Mouse (Mus musculus): ENCODE results near the gene Szt2. TPM values are rescaled to one million over a fixed set of nuclear protein-coding genes. Genes with fewer than 3 reads are reported as not detected.

The Szt2 gene
- total and polyA plus RNA-seq, 3 experiments = 10.1 to 15.5 (median 11.1) TPM

DNA sequence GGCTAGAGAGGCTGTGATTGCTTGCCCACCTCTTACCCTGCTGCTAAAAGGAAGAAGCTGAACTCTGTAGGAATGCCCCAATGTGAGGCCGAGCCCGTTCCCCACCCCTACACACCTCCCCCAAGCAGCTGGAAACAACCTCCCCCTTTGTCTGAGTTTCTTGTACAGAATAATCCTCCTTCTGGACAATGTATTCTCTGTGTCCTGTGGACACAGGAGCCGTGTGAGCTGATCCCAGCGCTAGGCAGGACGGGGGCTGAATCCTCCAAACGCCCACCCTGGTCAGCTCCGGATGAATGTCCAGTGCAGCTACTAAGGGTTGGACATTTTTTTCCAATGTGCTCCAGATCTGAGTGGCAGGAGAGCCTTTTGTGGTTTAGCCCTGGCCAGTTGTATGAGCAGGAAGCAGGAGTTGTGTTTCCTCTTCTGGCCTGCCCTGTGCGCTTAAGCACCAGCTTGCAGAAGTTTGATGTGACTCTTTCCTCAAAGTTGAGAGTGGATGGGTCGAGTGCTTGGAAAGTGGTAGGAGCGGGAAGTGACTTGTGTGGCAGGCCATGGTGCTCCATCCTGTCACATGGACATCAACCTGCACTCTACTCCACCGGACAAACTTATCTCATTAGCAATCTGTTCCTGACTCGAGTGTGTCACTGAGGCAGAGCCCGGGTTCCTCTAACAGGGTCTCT is 8.2 kb upstream of the Szt2 start:
- DNase-seq = no peak
- WGBS = 79% methylated on average over 13 of the region's 13 CpGs
- Histone ChIP-seq H3K27me3 (ENCODE audit: control insufficient read depth, insufficient read depth, low read length) (no peaks in the 10 kb centered on the region), H3K4me3 (no peak overlapping the region), H3K4me1 (ENCODE audit: control insufficient read depth, insufficient read depth, low read length) (no peaks in the 10 kb centered on the region), H3K27ac (no peak overlapping the region), H3K79me2 (replicated peaks; ENCODE audit: control insufficient read depth, insufficient read depth, low read length) (no peaks in the 10 kb centered on the region), H3K9ac (ENCODE audit: low read depth, low read length) (no peak overlapping the region), H3K36me3 (ENCODE audit: control insufficient read depth, insufficient read depth, low read length) (no peaks in the 10 kb centered on the region)
- TF ChIP-seq CTCF (IDR thresholded peaks at IDR 0.05) = no peak
- TF ChIP-seq POLR2A (IDR thresholded peaks at IDR 0.05; ENCODE audit: insufficient read depth, low read depth, low read length) = no peak
- TF ChIP-seq EP300 (IDR thresholded peaks at IDR 0.05; ENCODE audit: insufficient read depth, low read depth, low read length) = no peak
- intact Hi-C loops (cut with DNase I) = no loop called here

GRCm38 (mm10) chr4:118416329-118416728 is 7.3 kb upstream of the Szt2 start:
- 93% methylated on average over 5 of the region's 5 CpGs for WGBS
- H3K36me3 ChIP-seq (ENCODE audit: control insufficient read depth, insufficient read depth, low read length) = no peaks in the 10 kb centered on the region
- H3K27me3 ChIP-seq (ENCODE audit: control insufficient read depth, insufficient read depth, low read length) = no peaks in the 10 kb centered on the region

DNA sequence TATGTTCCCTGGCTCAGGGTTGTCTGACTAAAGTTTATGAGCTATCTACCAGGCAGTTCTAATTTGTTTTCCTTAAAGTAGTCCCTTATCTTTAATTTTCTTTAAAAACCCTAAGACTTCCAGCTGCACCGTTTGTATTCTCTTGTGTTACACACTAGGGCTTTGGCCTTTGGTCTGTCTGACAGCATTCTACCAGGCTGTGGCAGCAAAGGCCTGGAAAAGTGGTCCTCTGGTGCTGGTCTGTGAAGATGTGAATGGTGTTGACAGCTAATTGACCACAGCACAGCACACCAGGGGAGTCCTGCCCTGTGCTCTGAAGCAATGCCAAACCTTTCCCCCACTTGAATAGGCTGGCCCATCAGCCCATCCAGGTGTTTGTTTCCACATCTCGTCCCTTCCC is 6.7 kb upstream of the Szt2 start:
- H3K79me2 ChIP-seq (replicated peaks; ENCODE audit: control insufficient read depth, insufficient read depth, low read length) = no peaks in the 10 kb centered on the region
- no peak overlapping the region for H3K27ac ChIP-seq
- H3K27me3 ChIP-seq (ENCODE audit: control insufficient read depth, insufficient read depth, low read length) = no peaks in the 10 kb centered on the region
- no peaks in the 10 kb centered on the region for H3K4me1 ChIP-seq (ENCODE audit: control insufficient read depth, insufficient read depth, low read length)
- H3K9ac ChIP-seq (ENCODE audit: low read depth, low read length) = no peak overlapping the region
- no peak for TF ChIP-seq EP300 (IDR thresholded peaks at IDR 0.05; ENCODE audit: insufficient read depth, low read depth, low read length)
- TF ChIP-seq CTCF (IDR thresholded peaks at IDR 0.05) = peak; percentile 28
- DNase-seq = no peak
- no peak overlapping the region for H3K4me3 ChIP-seq
- WGBS = 72% methylated on average over 2 of the region's 2 CpGs
- H3K36me3 ChIP-seq (ENCODE audit: control insufficient read depth, insufficient read depth, low read length) = no peaks in the 10 kb centered on the region
- intact Hi-C loops (cut with DNase I) = no loop called here

More at GRCm38 (mm10) chr4:118416329-118416728, 7.3 kb upstream of the Szt2 start:
- intact Hi-C loops (cut with DNase I) = no loop called here
- no peak overlapping the region for H3K4me3 ChIP-seq
- H3K27ac ChIP-seq = no peak overlapping the region
- H3K79me2 ChIP-seq (replicated peaks; ENCODE audit: control insufficient read depth, insufficient read depth, low read length) = no peaks in the 10 kb centered on the region
- no peak for TF ChIP-seq POLR2A (IDR thresholded peaks at IDR 0.05; ENCODE audit: insufficient read depth, low read depth, low read length)
- TF ChIP-seq EP300 (IDR thresholded peaks at IDR 0.05; ENCODE audit: insufficient read depth, low read depth, low read length) = no peak
- TF ChIP-seq CTCF (IDR thresholded peaks at IDR 0.05) = no peak
- H3K4me1 ChIP-seq (ENCODE audit: control insufficient read depth, insufficient read depth, low read length) = no peaks in the 10 kb centered on the region
- DNase-seq = no peak
- no peak overlapping the region for H3K9ac ChIP-seq (ENCODE audit: low read depth, low read length)

DNA sequence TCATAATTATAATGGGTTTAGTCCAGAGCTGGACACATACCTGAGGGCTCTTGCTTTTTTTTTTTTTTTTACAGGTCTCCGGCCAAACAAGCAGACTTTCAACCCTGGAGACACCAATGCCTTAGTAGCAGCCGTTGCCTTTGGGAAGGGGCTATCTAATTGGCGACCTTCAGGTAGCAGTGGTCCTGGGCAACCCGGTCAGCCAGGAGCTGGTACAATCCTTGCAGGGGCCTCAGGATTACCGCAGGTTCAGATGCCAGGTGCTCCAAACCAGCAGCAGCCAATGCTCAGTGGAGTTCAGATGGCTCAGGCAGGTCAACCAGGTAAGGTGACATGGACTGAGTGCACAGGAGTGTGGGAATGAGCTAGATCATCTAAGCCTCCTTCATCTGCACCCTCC is 4.5 kb upstream of the Szt2 start:
- H3K27ac ChIP-seq = no peak overlapping the region
- intact Hi-C loops (cut with DNase I) = no loop called here
- no peak overlapping the region for H3K9ac ChIP-seq (ENCODE audit: low read depth, low read length)
- no peak for TF ChIP-seq CTCF (IDR thresholded peaks at IDR 0.05)
- no peak for TF ChIP-seq EP300 (IDR thresholded peaks at IDR 0.05; ENCODE audit: insufficient read depth, low read depth, low read length)
- no peak for TF ChIP-seq POLR2A (IDR thresholded peaks at IDR 0.05; ENCODE audit: insufficient read depth, low read depth, low read length)
- H3K27me3 ChIP-seq (ENCODE audit: control insufficient read depth, insufficient read depth, low read length) = no peaks in the 10 kb centered on the region
- H3K36me3 ChIP-seq (ENCODE audit: control insufficient read depth, insufficient read depth, low read length) = no peaks in the 10 kb centered on the region; the same call in 1 of the 2 replicates
- DNase-seq = no peak
- no peaks in the 10 kb centered on the region for H3K79me2 ChIP-seq (replicated peaks; ENCODE audit: control insufficient read depth, insufficient read depth, low read length)
- no peak overlapping the region for H3K4me3 ChIP-seq
- H3K4me1 ChIP-seq (ENCODE audit: control insufficient read depth, insufficient read depth, low read length) = peaks cover 3% of the 10 kb centered on the region
- 92% methylated on average over 5 of the region's 5 CpGs for WGBS

- intact Hi-C loops (cut with DNase I) = no loop called here
- Histone ChIP-seq H3K9ac (ENCODE audit: low read depth, low read length) (no peak overlapping the region), H3K27me3 (ENCODE audit: control insufficient read depth, insufficient read depth, low read length) (no peaks in the 10 kb centered on the region), H3K4me1 (ENCODE audit: control insufficient read depth, insufficient read depth, low read length) (peaks cover 5% of the 10 kb centered on the region), H3K79me2 (replicated peaks; ENCODE audit: control insufficient read depth, insufficient read depth, low read length) (no peaks in the 10 kb centered on the region), H3K36me3 (ENCODE audit: control insufficient read depth, insufficient read depth, low read length) (no peaks in the 10 kb centered on the region; the same call in 1 of the 2 replicates), H3K4me3 (no peak overlapping the region), H3K27ac (no peak overlapping the region)
- WGBS = 83% methylated on average over 5 of the region's 5 CpGs
- no peak for TF ChIP-seq CTCF (IDR thresholded peaks at IDR 0.05)
- TF ChIP-seq EP300 (IDR thresholded peaks at IDR 0.05; ENCODE audit: insufficient read depth, low read depth, low read length) = no peak
- TF ChIP-seq POLR2A (IDR thresholded peaks at IDR 0.05; ENCODE audit: insufficient read depth, low read depth, low read length) = no peak
- DNase-seq = no peak
These were observed 1.8 kb upstream of the Szt2 start for GRCm38 (mm10) chr4:118410871-118411270.

- TF ChIP-seq POLR2A (IDR thresholded peaks at IDR 0.05; ENCODE audit: insufficient read depth, low read depth, low read length) = no peak
- no peak for TF ChIP-seq CTCF (IDR thresholded peaks at IDR 0.05)
- TF ChIP-seq EP300 (IDR thresholded peaks at IDR 0.05; ENCODE audit: insufficient read depth, low read depth, low read length) = no peak
- Histone ChIP-seq H3K27me3 (ENCODE audit: control insufficient read depth, insufficient read depth, low read length) (no peaks in the 10 kb centered on the region), H3K79me2 (replicated peaks; ENCODE audit: control insufficient read depth, insufficient read depth, low read length) (no peaks in the 10 kb centered on the region), H3K4me3 (no peak overlapping the region), H3K9ac (ENCODE audit: low read depth, low read length) (no peak overlapping the region), H3K27ac (no peak overlapping the region), H3K4me1 (ENCODE audit: control insufficient read depth, insufficient read depth, low read length) (no peaks in the 10 kb centered on the region), H3K36me3 (ENCODE audit: control insufficient read depth, insufficient read depth, low read length) (no peaks in the 10 kb centered on the region)
- 80% methylated on average over 12 of the region's 12 CpGs for WGBS
- no peak for DNase-seq
- intact Hi-C loops (cut with DNase I) = no loop called here
These were observed 6.4 kb downstream of the Szt2 start for GRCm38 (mm10) chr4:118402701-118403100.
